Mouse (Mus musculus) spleen, adult 2 months (tissue): ENCODE data around the gene Acadvl.

Experiments
- CTCF ChIP-seq: fragments of 200-500 bp; IDR thresholded peaks from 2 replicates; pipeline ENCODE4 v1.5.1; 2011; ENCODE audit warnings: mild to moderate bottlenecking, inconsistent platforms; ENCODE audit not compliant: insufficient read depth, insufficient read length, insufficient replicate concordance; ENCODE audit errors: extremely low read depth
- POLR2A ChIP-seq: fragments of 200-500 bp; IDR thresholded peaks from 2 replicates; pipeline ENCODE4 v1.6.1; 2011; ENCODE audit warnings: low read depth, low read length, inconsistent platforms

DNA sequence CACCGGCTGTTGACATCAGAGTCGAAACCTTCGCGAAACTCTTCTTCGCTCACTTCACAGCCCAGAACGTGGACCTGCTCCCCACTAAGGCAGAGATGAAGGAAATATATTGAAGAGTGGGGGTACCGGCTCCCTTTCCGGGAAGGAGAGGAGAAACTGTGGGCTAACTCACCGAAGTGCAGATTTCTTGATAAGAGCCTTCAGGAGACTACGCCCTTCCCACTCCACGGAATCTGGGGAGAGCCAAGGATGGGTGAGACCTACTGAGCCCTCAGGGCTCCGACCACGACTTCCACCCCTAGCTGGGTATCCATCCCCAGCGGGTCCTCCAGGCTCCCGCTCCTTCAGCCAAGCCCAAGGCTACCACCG lies 35.4 kb downstream of the Acadvl start:
- TF ChIP-seq POLR2A, result no peak
- TF ChIP-seq CTCF, result no peak
